Mouse (Mus musculus) liver, embryonic 16.5 days (tissue): ENCODE measurements around the gene Depp1. TPM values are rescaled to one million over a fixed set of nuclear protein-coding genes. Genes with fewer than 3 reads are reported as not detected.
"Not testable (repeated sequence)": the region's sequence is repeated elsewhere in the genome, so short reads cannot be mapped to it uniquely, and the experiment has no call there.

Source experiments
- ATAC-seq: fragments of 200-750 bp; cut with Nextera tagmentation; 2 replicates; pipeline ENCODE4 v1.8.0; 2017; ENCODE audit warnings: low read depth, mild to moderate bottlenecking, moderate number of reproducible peaks, moderate library complexity
- H3K27ac ChIP-seq: fragments of 300-500 bp; sonication (generic); 2 replicates; pipeline ENCODE4 v1.5.1; 2014; ENCODE audit warnings: mild to moderate bottlenecking, low read length
- H3K27me3 ChIP-seq: fragments of 300-500 bp; sonication (generic); 2 replicates; pipeline ENCODE4 v1.6.1; 2014; ENCODE audit warnings: low read depth, low read length, mixed read lengths; ENCODE audit not compliant: control insufficient read depth, insufficient read depth
- H3K36me3 ChIP-seq: fragments of 300-500 bp; sonication (generic); 2 replicates; pipeline ENCODE4 v1.6.1; 2014; ENCODE audit warnings: mild to moderate bottlenecking; ENCODE audit not compliant: control insufficient read depth, insufficient read depth
- H3K4me1 ChIP-seq: fragments of 300-500 bp; sonication (generic); 2 replicates; pipeline ENCODE4 v1.6.1; 2014; ENCODE audit warnings: low read depth, low read length, mixed read lengths; ENCODE audit not compliant: control insufficient read depth
- H3K4me2 ChIP-seq: fragments of 300-500 bp; sonication (generic); 2 replicates; pipeline ENCODE4 v1.6.1; 2014; ENCODE audit warnings: low read depth, low read length, mixed read lengths
- H3K4me3 ChIP-seq: fragments of 300-500 bp; sonication (generic); 2 replicates; pipeline ENCODE4 v1.5.1; 2014; ENCODE audit warnings: low read depth, mild to moderate bottlenecking, low read length
- H3K9ac ChIP-seq: fragments of 300-500 bp; sonication (generic); 2 replicates; pipeline ENCODE4 v1.6.1; 2014; ENCODE audit warnings: low read depth, low read length
- H3K9me3 ChIP-seq: fragments of 300-500 bp; sonication (generic); replicated peaks from 2 replicates; pipeline ENCODE4 v1.6.1; 2016; ENCODE audit warnings: low read length; ENCODE audit not compliant: control insufficient read depth
- WGBS: fragments of 180-500 bp; shearing (Covaris S2); extraction: QIAGEN DNeasy Blood & Tissue Kit; methylation state at CpG from one replicate; pipeline ENCODE4 v1.1.7; 2014; ENCODE audit not compliant: insufficient replicate concordance; 5-methylcytosine and 5-hydroxymethylcytosine counted together
- polyA plus RNA-seq: library from polyadenylated mRNA; unstranded; fragments of >200 nt; fragmentation: Nextera tagmentation; extraction: Ambion mirVana; gene quantifications from 2 replicates; pipeline ENCODE4 v1.2.1, GENCODE M21; 2015

The Depp1 gene
- polyA plus RNA-seq = 22.1 and 37.9 TPM in 2 replicates

GRCm38 (mm10) chr6:116650406-116650805 lies at the start of gene Depp1:
Gene Depp1 (plus strand): TSS chr6:116650609.
- H3K4me3 ChIP-seq = peak within 1 kb of the TSS; percentile 49
- ATAC-seq = peak; percentile 85
- peak within 1 kb of the TSS; percentile 41 for H3K4me2 ChIP-seq
- no peaks in the 10 kb centered on the region for H3K9me3 ChIP-seq
- WGBS = 7% methylated on average over 6 of the region's 6 CpGs
- H3K9ac ChIP-seq = peak within 1 kb of the TSS; percentile 37
- H3K27me3 ChIP-seq = no peaks in the 10 kb centered on the region
- peak within 1 kb of the TSS; percentile 83 for H3K27ac ChIP-seq
- peaks cover 3% of the 10 kb centered on the region; the same call in 1 of the 2 replicates for H3K4me1 ChIP-seq
- H3K36me3 ChIP-seq = no peaks in the 10 kb centered on the region

GRCm38 (mm10) chr6:116600969-116601368 lies 49.4 kb upstream of the Depp1 start:
- not testable (repeated sequence) for H3K36me3 ChIP-seq, H3K4me3 ChIP-seq, H3K4me2 ChIP-seq, ATAC-seq, H3K4me1 ChIP-seq, H3K9me3 ChIP-seq, H3K27ac ChIP-seq, H3K9ac ChIP-seq, H3K27me3 ChIP-seq

- Histone ChIP-seq H3K36me3 (no peaks in the 10 kb centered on the region), H3K27ac (no peak overlapping the region), H3K4me2 (no peak overlapping the region), H3K4me3 (no peak overlapping the region), H3K9me3 (no peaks in the 10 kb centered on the region), H3K9ac (no peak overlapping the region), H3K27me3 (no peaks in the 10 kb centered on the region), H3K4me1 (no peaks in the 10 kb centered on the region)
- WGBS = 30% methylated on average over 4 of the region's 4 CpGs
- no peak for ATAC-seq
Measured at GRCm38 (mm10) chr6:116607230-116607629, 43.2 kb upstream of the Depp1 start.

GRCm38 (mm10) chr6:116615719-116616118 lies 34.7 kb upstream of the Depp1 start:
- Histone ChIP-seq H3K9me3 (no peaks in the 10 kb centered on the region), H3K4me3 (no peak overlapping the region), H3K27ac (no peak overlapping the region), H3K4me2 (no peak overlapping the region), H3K27me3 (no peaks in the 10 kb centered on the region), H3K4me1 (no peaks in the 10 kb centered on the region), H3K36me3 (no peaks in the 10 kb centered on the region), H3K9ac (no peak overlapping the region)
- 71% methylated on average over 2 of the region's 2 CpGs for WGBS
- ATAC-seq = no peak

GRCm38 (mm10) chr6:116618073-116618472 lies 32.3 kb upstream of the Depp1 start:
- ATAC-seq = no peak
- Histone ChIP-seq H3K36me3 (no peaks in the 10 kb centered on the region), H3K9me3 (no peaks in the 10 kb centered on the region), H3K9ac (no peak overlapping the region), H3K4me1 (no peaks in the 10 kb centered on the region; the same call in 1 of the 2 replicates), H3K4me3 (no peak overlapping the region), H3K27me3 (no peaks in the 10 kb centered on the region), H3K27ac (no peak overlapping the region), H3K4me2 (no peak overlapping the region)

- Histone ChIP-seq H3K36me3 (no peaks in the 10 kb centered on the region), H3K9me3 (no peaks in the 10 kb centered on the region), H3K27me3 (no peaks in the 10 kb centered on the region), H3K4me3 (no peak overlapping the region), H3K4me2 (no peak overlapping the region), H3K9ac (no peak overlapping the region), H3K27ac (no peak overlapping the region), H3K4me1 (no peaks in the 10 kb centered on the region; the same call in 1 of the 2 replicates)
- ATAC-seq = no peak
- WGBS = 25% methylated on average over 8 of the region's 8 CpGs
Measured at GRCm38 (mm10) chr6:116621318-116622023, 28.9 kb upstream of the Depp1 start.

- H3K27me3 ChIP-seq, H3K27ac ChIP-seq, H3K9me3 ChIP-seq, H3K4me2 ChIP-seq, H3K9ac ChIP-seq, ATAC-seq, H3K36me3 ChIP-seq, H3K4me1 ChIP-seq, H3K4me3 ChIP-seq: not testable (repeated sequence)
- 84% methylated on average over 9 of the region's 9 CpGs for WGBS
Measured at GRCm38 (mm10) chr6:116626417-116626816, 24.0 kb upstream of the Depp1 start.

- Histone ChIP-seq H3K27ac (no peak overlapping the region; the same call in 1 of the 2 replicates), H3K9me3 (no peaks in the 10 kb centered on the region)
- ATAC-seq = no peak
Measured at GRCm38 (mm10) chr6:116628095-116628494, 22.3 kb upstream of the Depp1 start.

GRCm38 (mm10) chr6:116628539-116629171 lies 21.8 kb upstream of the Depp1 start, which contains the start of gene Zfp422:
Gene Zfp422 (minus strand): TSS chr6:116628999.
- Histone ChIP-seq H3K4me1 (peaks cover 7% of the 10 kb centered on the region), H3K4me2 (peak within 1 kb of the TSS; percentile 67), H3K36me3 (no peaks in the 10 kb centered on the region), H3K9me3 (no peaks in the 10 kb centered on the region), H3K4me3 (peak within 1 kb of the TSS; percentile 71), H3K27ac (peak within 1 kb of the TSS; percentile 65), H3K9ac (peak within 1 kb of the TSS; percentile 83), H3K27me3 (no peaks in the 10 kb centered on the region)
- WGBS = under 1% methylated on average over 56 of the region's 56 CpGs
- ATAC-seq = peak; percentile 79

More at GRCm38 (mm10) chr6:116628095-116628494, 22.3 kb upstream of the Depp1 start:
- Histone ChIP-seq H3K4me3 (peak overlapping the region; percentile 71), H3K4me2 (peak overlapping the region; percentile 67), H3K9ac (peak overlapping the region; percentile 83), H3K36me3 (no peaks in the 10 kb centered on the region), H3K27me3 (no peaks in the 10 kb centered on the region), H3K4me1 (peaks cover 7% of the 10 kb centered on the region)
- 8% methylated on average over 9 of the region's 9 CpGs for WGBS
